Mouse (Mus musculus) lung, postnatal 14 days (tissue): ENCODE results near the gene C1qc.

Experiments
- DNase-seq: peaks from one replicate; pipeline ENCODE4 v3.0.0; 2021

C1qc gene

DNA sequence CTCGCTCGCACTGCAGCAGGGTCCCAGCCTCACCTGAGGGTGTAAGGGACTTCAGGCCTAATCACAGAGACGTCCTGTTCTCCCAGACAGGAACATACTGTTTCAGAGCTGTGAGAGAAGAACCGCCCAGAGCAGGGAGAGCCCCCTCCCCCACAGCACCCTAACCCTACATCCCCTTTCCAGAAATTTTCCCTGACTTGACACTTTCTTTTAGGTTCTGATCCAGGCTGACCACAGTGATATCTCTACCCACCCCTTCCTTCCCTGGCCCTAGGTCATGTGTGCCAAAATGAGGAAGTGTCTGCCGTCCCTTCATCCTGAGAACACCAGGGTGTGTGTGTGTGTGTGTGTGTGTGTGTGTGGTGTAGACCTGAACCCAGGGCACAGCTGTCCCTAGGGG lies at the start of gene C1qc:
C1qc (minus strand) TSS at position 255 of the 400 bp plus-strand sequence.
- DNase-seq, result no peak

DNA sequence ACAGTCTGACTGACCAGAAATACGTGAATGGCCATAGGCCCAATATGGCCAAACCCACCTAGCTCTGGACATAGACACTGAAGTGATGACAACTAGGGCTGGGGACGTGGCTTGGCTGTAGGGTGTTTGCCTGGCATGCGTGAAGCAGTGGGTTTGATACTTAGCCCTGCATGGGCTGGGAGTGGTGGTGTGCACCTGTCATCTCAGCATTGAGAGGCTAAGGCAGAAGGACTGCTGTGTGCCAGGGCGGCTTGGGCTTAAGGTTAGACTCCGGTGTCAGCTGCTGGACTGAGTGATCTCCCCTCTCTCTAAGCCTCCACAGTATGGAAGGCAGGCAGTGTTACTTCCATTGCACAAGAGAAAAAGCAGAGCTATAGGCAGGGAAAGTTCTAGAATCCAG lies 45.1 kb upstream of the C1qc start:
- no peak for DNase-seq

DNA sequence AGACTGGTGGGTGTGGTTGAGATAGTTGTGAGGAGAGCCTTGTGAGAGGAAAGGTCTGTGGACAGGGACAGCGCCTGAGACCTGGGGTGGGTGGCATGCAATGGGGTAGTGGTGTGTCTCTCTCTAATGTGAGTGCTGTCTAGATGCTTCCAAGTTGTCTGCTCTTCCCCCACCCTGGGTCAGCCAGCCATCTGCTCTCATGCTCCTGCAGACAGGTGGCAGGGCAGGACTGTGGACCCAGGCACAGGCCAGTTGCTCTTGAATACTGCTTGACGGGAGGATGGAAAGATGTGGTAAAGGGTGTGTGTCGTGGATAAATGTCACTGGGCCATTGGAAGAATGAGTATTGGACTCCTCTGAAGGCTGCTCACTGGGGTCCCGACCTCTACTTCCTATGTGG lies 44.5 kb upstream of the C1qc start:
- no peak for DNase-seq

DNA sequence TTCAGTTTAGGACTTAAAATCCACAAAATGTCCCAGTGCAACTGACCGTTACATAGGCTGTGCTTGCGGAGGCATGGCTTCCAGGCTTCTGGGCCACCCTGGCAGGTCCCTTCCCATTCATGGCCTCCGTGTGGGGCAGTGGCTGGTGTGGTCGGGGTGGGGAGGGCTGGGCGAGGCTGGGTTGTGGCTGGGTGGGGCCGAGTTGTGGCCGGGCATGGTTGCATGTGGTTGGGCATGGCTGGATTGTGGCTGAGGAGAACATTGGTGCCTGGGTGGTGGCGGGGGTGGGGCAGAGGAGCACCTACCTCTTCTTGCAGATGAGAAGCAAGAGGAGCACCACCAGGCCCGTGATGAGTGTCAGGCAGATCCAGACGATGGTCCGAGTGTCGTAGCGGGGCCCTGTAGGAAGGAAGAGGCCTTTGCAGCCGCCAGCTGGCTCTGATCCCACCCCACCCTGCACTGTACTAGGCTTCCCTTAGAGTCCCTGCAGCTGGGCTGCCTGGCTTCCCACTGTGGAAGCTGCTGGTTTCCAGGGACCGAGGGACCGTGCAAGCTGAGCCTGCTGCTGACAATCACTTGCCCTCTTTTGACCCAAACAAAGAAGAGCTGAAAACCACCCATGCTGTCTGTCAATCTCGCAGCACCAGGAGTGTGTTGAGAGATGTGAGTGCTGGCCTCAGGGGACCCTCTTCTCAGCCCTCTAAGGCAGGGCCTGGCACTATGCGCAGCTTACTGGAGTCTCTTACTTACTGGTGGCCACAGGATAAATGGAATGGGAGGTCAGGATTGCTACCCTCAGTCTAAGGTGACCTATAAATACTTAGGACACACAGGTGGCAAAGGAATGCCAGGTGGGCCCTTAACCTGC lies 42.1 kb upstream of the C1qc start:
- DNase-seq, result peak; percentile 13

DNA sequence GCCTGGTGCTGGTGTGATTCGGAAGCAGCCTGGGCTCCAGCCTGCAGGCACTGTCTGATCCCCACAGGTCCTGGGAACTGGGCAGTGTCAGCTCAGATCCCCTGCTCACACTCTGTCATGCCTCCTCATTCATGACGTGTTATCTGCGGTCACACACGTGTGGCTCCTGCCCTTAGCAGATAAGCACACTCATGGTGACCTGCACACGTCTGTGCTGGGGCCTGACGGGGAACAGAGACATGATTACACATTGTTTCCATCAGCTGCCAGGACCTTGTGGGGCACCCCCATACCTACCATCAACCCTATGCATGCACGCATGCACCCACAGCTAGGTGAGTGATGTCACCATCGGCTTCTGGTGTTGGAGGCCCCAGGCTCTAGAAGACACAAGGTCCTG lies 37.6 kb upstream of the C1qc start:
- no peak for DNase-seq

DNA sequence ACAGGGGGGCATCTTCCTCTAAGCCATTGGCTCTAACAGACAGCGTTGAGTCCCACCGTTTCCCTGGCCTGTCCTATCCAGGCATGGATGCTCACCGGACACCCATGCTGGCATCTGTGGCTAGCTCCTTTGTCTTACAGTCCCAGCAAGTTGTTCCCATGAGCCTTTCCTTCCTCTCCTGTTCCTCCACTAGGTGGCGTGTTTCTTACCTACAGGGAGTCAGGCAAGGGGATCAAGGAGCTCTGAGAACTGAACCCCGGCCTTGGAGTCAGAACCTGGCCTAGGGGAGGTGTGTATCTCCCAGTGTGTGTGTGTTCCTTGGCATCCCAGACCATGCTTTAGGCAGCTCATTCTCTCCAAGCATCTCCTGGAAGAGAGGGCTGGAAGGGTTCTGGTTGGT lies 36.1 kb upstream of the C1qc start:
- peak; percentile 35 for DNase-seq

DNA sequence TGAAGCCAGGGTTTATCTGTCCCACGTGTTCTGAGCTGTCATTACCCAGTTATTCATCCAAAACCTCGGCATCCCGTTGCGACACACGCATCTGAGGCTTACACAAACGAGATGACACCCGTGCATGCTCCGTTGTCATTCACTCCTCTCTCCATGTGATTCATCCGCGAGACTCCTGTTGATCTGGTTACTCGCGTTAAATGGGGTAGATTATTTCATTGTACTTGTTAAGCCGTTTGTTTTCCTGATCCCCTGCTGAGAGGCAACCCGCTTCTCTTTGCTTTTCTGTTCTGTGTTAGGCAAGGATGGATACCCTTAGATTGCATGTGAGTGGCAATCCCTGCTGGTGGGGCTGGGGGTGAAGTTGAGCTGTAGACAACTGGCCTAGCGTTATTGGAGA lies 32.9 kb upstream of the C1qc start:
- DNase-seq, result no peak

DNA sequence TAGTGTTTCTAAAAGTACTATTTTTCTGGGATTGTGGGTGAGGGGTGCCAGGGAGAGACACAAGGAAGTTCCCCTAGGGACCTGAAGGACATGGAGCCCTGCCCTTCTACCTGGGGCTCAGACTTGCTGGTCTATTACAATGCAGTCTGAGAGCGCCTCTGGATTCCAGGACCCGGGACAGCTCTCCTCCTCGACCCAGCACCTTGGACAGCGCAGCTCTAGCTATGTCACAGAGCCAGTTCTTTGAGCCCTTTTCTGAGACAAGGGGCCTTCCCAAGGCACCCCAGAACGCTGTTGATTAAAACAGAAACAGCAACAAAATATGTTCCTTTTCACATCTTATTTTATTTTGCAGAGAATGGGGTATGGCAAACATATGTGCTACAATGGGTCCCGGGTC lies 31.7 kb upstream of the C1qc start:
- peak; percentile 81 for DNase-seq

DNA sequence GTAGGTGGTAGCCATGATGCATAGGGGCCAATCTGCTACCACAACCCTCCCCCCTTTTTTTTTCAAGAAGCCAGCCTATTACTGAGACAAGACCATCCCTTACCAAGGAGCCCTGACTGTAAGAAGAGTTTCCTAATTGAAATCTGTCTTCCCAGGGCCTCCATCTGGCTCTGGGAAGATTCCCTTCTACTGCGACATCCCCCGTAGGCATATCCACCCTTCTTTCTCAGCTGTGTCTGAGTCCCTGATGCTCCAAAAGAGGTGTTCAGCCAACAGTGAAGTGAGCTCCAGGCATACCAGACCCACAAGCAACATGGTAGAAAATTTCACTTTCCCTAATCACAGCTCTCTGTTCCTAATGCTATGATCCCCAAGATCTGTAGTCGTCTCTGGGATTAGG lies 26.7 kb upstream of the C1qc start:
- DNase-seq, result no peak

DNA sequence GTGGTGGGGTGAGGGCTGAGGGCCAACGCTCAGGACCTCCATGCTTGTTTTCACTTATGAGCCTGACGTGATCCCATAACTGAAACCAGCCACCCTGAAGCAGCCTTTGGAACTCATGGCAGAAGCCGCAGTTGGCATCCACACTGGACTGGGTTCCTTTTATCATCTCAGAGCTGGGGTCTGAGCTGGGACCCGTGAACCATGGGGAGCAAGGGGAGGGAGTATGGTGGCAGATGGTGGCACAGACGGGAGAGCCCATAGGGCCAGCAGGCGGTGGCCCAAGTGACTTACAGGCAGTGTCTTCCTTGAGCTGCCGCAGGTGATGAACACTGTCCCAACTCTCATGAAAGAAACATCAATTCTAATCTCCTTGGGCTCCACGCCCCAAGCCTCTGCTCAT lies 26.0 kb upstream of the C1qc start:
- no peak for DNase-seq

DNA sequence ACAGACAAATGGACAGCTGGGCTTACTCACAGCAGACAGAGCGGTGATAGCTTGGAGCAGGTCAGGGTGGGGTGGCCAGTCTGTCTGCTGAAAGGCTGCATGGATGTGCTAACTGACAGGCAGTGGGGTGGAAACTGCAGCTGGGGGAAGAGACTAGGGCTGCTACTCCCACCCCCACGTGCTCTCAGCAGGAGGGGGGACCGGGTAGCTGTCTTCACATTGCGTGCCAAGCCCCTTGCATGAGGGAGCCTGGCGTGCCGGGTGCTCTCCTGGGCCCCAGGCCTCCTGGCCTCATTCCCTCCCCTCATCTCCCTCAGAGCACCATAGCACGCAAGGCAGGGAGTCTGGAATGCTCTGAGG lies 24.3 kb upstream of the C1qc start:
- no peak for DNase-seq

DNA sequence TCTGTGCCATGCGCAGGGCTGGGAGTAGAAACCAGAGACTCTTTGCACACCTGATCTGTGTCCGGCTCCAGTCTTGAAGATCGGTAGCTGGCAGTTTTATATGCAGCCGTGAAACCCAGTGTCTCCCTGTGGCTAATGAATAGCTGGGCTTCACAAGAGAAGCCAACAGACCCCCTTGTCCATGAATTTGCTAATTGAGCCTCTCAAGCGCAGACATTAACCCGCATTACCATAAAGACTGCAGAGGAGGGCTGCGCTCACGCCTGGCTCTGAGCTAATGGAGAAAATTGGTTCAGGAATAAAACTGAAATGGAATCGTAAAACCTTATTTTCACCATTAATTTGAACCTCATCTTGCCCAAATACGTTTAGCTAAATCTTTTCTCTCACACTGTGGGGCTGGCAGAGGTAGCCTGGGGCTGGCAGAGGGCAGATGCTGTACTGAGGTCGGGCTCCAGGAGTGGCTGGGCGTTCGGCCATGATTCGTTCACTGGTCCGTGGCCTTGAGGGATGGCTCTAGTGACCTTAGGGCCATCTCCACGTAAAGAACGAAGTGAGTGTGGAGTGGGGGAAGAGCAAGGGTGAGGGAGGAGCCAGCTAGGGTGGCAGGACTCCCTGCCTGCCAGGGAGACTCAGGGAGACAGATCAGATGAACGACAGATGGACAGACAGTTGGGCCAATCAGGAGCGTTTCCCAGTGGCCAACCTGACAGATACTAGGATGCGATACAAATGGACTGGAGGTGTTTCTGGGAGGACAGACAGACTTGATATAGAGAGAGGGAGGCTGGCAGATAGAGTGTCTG lies 23.7 kb upstream of the C1qc start:
- DNase-seq, result no peak

DNA sequence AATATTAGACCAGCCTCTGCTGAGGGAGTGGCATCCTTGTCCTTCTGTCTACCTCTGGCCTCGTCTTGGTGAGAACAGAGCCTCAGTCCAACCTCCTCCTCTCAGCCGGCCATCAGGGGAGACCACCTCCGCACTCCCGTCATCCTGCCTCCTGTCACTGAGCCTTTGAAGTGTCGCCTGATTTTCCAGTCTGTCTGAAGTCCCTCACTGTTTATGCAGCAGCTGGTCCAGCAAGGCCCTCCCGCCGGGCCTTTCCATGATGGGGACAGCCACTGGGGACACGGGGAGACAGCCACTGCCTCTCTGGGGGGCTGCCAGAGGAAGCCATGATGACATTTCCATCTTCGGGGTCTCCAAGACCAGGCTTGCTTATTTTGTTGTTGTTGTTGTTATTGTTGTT lies 20.0 kb upstream of the C1qc start:
- no peak for DNase-seq

DNA sequence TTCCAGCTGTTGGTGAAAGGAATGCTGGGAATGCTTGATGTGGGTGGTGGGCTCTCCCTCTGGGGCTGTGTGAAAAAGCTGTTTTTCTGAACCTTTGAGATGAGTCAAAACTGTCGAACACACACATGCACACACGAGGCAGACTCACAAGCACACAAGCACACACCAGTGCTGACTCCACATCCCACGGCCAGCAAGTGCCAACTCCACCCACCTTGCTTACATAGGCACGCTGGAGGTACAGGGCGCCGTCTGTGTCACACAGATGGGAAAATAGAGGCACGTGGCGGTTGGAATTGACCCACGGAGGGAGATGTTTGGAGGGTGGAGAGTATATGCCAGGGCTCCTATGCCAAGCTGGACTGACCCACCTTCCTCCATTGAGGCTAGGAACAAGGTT lies 18.9 kb upstream of the C1qc start:
- no peak for DNase-seq

DNA sequence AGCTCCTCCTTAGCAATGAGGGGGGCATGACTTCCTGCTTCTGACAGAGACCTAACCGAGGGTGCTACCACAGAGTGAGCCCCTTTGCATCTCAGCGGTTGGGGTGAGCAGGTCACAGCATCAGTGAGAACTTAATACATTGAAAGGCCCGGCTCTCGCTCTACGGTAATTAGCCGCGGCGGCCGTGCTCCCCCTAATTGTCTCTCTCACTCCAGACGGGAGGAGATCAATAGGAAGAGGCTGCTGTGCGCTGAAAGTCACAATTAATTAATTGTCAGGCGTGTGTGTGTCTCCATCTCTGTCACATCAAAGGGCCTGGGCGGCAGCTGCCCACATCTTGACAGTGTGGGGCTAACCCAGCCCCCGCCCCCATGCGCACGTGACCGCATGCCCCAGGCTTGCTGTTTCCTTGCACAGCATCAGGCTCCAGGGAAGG lies 18.4 kb upstream of the C1qc start:
- no peak for DNase-seq

DNA sequence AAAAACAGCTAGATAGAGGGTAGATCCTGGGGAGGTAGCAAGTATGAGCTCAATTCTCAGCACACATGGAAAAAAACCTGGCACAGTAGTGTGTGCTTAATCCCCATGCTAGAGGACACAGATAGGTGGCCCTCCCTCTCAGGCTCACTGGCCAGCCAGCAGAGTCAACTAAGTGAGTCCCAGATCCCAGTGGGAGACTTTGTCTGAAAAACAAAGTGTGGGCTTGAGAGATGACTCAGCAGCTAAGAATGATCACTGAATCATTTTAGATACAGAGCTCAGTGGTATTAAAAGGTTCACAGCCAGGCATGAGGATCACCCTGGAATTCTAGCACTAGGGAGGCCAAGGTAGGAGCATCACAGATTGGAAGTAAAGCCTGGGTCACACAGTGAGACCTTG lies 14.9 kb upstream of the C1qc start:
- no peak for DNase-seq

DNA sequence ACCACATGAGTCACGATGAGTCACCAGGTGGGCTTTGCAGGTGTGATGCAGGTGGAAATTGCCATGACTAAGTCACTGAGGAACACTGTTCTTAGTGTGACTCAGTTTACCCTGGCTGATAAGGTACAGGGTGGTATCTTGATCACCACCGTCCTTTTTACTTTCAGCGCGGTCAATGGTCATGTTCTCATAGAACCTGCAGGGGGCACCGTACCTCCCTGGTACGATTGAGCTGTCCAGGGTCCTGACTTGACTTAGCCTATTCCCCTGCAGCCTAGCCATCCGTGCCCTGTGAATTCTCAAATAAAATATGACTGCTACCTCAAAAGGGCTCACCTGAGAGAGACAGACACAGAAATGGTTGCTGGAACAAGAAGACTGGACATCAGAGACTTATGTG lies 14.2 kb upstream of the C1qc start:
- DNase-seq, result peak; percentile 73

DNA sequence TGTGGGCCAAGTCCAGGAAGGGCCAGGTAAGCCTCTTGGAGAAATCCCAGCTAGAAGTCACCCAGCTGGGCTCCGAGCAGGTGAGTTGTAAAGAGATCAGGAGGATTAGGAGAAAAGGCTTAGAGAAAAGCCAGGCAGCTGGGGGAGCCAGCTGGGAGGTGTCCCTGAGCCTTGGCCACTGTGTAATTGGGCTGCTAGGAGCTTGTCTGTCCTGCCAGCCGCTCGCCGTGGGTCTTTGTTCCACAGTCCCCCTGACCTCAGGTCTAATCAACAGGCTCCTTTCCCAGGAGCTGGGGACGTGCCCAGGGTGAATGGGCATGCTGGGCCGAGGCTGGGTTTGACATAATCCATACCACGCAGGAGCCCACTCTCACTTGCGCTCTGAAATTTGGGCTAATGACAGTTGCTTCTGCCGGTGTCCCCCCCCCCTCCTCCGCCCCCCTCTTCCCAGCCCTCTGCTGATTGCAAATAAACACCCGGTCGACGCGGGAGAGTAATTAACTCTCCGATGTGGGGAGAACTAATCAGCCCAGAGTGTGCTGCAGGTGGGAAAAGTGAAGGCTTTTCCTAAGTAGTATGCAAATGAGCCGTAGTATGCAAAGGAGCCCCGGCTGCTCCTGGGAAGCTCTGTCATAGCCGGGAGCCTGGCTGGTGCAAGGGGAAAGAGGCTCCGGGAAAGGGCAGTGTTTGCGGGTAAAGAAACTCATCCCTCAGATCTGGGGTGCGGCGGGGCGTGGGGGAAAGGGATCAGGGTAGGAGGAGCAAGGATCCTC lies 12.1 kb upstream of the C1qc start:
- DNase-seq, result no peak

DNA sequence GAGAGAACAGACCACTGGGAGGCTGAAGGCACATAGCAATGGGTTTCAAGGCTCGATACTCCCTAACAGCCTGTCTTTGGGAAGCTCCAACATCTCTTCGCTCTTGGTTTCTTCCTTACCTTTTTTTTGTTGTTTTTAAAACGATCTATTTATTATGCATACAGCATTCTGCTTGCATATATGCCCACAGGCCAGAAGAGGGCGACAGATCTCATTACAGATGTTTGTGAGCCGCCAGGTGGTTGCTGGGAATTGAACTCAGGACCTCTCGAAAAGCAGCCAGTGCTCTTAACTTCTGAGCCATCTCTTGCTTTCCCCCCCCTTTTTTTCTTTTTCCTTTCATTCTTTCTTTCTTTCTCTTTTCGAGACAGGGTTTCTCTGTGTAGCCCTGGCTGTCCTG lies 6.3 kb upstream of the C1qc start:
- no peak for DNase-seq

DNA sequence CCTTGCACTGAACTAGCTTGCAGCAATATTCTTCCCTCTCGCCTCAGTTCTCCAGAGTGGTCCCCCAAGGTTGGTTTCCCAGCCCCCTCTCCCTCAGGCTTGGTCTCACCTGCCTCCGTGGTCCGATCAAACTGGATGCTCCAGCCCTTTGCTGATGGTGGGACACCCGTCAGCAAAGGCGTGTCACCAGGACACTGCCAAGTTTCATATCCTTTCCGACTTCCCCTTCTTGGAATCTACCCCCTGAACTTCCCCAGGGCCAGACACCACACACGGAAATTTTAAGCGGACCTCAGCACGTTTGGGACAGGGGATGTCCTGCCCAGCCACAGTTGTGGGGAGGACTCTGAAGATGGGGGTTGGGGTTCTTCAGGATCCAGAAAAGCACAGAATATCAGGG lies 5.8 kb upstream of the C1qc start, which contains the start of gene C1qa:
C1qa (minus strand) TSS at position 167 of the 400 bp plus-strand sequence.
- no peak for DNase-seq

DNA sequence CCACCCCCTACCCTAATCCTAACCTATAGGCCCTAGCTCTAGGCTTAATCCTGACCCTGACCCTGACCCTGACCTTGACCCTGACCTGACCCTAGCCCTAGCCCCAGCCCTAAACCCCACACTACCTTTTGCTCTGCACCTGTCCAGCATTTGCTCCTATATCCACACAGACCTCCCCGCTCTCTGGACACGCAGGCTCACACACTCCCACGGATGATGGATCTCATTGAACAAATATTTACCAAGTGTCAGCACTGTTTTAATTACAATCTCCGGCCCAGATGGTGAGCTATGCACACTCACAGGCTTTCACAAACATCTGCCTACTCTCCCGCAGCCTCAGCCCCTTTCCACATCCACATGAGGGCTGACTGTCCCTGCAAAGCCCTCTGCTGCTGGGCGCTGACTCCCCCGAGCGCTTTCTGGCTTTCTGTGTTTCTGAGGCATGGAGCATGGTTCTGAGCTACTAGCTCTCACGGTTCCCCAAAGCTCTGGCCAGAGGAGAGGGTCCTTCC lies 5.3 kb upstream of the C1qc start:
- DNase-seq, result no peak

DNA sequence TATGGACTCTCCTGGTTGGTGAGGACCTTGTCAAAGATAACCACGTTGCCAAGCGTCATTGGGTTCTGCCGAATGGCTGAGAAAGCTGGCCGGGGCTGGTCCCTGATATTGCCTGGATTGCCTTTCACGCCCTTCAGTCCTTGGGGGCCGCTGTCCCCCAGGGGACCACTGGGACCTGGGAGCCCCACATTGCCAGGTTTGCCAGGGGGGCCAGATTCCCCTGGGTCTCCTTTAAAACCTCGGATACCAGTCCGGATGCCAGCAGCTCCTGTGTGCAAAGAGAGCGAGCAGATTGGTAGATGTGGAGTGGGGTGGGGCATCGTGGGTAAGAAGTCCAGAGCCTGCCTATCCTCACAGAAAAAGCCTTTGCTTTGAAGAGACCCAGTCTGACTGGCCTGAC lies 3.6 kb upstream of the C1qc start:
- DNase-seq, result no peak

DNA sequence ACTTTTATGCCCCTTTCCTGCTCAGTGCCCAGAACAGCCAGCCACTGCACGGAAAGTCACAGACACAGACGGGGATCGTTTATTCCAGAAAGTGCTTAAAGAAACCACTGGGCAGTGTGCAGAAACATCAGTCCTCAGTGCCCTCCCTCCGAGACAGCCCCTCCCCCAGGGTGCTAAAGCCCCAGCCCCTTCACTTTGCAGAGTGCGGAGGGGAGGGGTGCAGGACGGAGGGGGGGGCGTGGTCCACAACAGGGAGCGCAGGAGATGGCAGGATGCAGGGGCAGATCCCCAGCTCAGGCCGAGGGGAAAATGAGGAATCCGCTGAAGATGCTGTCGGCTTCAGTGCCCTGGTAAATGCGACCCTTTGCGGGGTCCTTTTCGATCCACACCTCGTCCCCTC lies 3.0 kb upstream of the C1qc start:
- no peak for DNase-seq
